Mouse (Mus musculus): ENCODE data around the gene Fbn1.

Gene Fbn1

DNA sequence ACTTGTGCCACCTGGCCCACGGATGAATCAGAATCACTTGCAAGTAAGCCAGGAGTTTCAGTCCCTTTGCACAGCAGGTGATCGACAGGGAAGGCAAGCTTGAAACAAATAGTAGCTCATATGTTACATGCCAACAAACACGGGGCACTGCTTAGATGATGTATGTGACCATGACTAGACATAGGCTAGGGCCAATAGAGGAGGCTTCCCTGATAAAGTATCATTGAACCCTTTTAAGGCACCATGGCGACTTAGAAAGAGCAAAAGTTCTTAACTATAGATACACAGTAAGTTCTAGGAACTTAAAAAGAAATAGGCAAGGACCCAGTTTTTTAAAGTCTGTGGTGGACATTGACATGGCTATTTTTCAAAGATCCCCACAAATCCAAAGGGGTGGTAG, at the start of gene Fbn1:
TSS of gene Fbn1 (minus strand) at position 101 of the 400 bp plus-strand sequence.
- no peak for DNase-seq

DNA sequence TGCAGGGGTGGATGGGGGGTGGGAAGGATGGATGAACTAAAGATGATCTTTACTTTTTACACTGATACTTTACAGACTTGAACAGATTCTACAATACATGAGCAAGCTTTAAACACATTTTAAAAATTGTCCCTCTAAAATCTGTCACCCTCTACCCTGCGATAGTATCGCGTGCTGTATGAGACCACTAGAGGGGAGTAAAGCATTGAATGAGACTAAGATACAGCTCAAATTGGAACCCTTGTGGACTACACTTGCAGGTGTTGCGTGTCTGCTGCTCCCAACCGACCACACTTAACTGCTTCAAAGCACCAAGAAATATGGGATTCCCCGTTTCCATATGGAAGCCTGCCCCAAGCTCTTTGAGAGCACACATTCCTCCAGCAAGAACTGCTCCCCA, 48.0 kb upstream of the Fbn1 start:
- DNase-seq, result no peak

DNA sequence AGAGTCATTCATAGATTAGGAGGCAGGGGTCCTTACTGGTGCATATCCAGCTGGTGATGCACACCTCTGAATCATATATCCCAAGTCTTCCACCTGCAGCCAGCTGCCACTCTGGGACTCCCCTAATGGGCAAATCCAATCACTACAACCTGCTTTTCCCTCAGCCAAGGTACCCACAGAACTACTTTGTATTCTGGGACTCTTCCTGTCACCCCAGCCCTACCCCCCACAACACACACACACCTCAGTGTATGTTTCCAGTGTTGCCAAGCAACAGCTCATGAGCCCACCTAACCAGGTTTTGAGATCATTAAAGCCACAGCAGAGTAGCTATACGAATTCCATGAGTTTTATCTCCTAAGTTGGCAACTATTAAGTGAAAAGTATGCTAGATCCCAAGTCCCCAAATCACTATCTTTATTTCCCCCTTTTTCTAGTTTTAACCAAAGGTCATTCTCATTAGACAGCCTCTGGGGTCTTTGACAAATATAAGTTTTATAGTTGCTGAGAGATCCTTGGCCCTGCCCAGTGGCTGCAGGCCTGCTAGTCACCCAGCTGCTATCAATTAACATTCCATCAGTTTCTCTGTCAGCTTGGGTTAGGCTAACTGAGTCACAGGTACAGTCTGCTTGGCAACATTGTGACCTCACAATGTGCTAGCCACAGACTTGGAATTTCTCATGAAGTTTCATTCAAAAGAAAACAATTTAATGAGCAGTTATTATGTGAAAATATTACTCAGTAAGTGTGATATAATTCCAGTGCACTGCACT, 41.2 kb upstream of the Fbn1 start:
- no peak for DNase-seq

DNA sequence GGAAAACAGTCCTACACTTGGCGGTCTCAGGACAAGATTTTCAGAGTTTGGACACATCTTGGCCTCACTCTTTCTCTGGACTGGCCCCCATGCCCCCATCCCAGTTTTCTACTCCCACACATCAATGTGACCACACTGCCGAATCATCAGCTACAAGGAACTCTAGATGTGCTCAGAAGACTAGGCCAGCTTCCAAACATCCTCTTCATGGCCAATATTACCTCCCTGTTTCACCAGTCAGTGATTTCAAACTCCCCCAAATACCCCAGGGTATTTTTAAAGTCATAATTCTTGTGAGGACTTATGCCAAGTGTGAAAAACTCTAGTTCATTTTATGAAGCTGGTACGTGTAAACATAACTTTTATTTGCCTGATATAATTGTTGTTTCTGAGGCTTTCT, 37.2 kb upstream of the Fbn1 start:
- DNase-seq, result no peak

DNA sequence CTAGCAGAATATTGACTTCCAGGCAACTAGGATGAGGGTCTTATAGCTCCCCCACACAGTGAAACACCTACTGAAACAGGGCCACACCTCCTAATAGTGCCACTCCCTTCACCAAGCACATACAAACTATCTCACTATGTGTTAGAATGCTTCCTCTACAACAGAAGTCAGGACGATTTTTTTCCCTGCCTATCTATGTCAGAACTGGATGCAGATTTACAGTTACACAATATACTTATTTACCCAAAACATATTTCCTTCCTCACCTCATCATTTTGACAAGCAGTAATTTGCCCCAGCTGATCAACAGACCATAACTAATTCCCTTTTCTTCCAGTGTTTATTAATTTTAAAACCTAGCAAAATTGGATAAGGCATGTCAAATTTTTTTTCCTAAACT, 35.9 kb upstream of the Fbn1 start:
- no peak for DNase-seq

DNA sequence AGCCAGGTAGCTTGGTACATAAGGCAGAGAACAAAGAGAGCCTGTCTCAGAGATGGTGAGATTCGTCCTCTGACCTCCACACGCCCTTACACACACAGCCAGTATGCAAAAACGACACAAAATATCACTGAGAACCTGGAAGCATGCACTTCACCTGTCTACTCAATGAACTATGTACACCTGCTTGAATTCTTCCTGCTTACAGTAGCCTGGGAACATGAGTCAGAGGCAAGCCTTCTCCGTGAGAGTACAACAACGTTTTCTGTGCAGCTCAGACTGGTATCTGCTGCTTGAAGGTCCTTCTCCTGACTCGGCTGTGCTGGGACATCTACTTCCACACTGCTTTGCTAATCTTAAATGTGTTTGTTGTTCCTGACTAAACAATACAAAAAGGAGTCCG, 33.7 kb upstream of the Fbn1 start:
- DNase-seq, result no peak

DNA sequence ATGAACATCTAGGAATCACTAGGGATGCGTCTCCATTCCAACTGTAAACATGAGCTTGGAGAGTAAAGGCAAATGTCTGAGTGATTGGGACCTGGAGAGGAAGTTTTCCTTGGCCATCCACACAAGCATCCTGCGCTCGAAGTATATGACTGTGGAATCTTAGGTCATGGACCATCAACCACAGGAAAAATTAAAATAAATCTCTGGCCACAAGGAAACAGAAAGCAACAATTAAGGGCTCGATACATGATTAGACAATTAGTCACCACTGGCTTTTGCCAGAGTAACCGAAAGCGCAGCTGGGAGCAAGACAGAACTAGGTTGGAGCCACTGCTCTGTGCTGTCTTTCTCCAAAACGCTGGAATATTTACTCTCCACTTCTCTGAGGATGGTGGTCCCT, 32.8 kb upstream of the Fbn1 start:
- DNase-seq, result no peak

DNA sequence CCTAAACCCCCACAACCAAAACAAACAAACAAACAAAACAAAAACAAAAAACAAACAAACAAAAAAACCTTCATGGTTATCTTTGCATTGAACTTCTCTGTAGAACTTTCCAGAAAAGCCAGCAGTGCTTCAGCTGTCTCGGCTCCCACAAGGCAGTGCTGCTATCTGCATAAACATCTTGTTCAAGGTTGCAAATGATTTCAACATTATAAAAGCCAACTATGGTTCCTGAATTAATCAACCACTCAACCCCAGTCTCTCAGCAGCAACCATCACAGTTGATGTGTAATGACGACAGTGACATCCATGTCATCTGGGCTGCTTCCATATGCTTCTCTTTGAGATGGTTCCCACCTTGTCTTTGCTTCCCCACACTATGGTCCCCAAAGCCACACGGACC, 31.8 kb upstream of the Fbn1 start:
- no peak for DNase-seq

DNA sequence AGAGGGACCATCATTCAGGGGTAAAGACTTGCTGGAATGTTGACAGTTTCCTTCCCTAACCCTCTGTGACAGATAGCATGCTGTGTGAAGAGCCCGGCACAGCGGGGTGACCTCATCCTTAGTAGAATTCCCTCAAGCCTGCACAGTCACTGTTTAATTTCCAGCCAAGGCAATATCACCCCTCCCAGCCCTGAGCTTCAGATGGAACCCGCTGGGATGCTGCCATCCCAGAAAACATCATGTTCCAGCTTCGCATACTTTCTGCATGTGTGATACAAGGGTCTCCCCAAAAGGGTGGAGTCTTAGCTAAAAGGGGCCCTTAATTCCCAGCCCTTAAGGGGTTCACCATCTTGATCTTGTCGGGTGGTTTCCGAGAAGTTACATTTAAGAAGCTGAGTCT, 22.9 kb upstream of the Fbn1 start:
- DNase-seq, result no peak

DNA sequence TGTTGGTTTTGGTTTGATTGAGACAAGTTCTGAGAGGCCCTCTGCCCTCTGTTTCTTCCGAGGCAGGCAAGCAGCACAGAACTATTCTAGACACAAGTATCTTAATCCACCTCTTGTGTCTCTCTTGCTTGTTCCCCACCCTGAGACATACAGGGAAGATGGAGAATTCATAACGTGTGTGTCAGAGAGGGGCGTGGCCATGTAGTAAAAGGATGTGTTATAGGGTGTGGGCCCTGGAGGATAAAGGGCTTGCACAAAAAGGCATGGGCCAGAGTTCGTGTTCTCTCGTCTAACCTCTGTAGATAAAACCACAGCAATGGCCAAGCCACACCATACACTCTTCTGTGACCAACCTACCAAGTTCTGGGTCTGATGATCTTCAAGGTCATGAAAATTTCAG, 18.8 kb upstream of the Fbn1 start:
- no peak for DNase-seq

DNA sequence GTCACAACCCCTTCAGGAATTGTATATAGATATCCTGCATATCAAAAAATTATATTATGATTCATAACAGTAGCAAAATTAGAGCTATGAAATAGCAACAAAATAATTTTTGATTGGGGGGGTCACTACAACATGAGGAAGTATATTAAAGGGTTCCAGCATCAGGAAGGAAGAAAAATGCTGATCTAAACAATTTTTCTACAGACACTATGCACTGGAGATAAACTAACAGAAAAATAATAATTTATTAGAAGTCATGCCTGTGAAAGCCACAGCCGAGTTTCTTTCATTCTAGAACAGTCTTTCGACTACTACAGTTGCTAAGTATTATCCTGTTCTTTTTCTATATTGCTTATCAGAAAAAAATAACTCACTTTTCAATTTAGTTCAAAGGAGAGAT, 17.7 kb upstream of the Fbn1 start:
- DNase-seq, result no peak

DNA sequence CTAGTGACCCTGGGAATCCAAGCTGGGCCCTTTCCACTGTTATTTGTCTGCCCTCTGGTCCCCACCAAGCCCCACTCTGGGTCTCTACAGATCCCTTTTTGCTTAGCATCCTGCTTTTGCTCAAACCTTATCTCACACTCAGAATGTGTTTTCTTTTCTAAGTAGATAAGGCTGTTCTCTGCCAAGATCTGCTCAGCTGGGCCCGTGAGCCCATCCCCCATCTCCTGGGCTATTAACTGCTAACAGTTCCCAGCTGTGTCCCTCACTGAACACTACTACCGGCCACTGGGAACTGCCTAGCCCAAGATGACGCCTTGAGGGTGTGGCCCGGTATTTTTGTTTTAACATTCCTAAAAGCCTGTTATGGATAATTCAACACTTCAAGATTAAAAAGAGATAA, 8.8 kb upstream of the Fbn1 start:
- peak; percentile 44 for DNase-seq

DNA sequence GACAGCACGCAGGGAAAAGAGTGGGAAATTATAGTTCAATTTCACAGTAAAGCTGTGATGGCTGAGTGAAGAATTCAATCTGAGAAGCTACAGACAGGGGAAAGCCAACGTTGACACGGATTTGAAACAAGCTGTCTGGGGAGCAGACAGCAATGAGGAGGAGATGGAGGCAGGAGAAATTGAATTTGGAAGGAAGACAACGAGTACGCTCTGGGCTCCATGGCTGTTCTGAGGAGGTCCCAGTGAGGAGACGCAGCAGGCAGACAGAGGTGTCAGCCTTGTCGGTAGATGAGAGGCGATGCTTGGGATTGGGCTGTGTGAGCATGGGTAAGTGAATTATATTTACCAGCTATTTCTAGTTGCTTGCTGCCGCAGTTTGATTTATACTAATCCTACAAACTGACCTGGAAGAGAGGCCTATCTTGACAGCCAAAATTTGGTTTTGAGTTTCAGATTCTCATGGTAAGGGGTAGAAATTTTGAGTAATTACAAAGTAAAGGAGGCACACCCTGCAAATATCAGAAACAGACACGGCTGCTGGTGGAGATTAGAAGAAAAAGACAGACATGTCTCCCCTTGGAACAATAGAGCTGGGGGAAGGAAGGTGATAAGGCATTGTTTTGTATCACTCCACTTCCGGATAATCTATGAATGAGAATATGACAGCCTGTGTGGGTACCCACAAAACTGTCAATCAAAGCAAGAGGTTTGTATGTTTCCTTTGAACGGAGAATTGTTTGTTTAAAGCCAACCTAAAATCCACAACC, 7.7 kb upstream of the Fbn1 start:
- DNase-seq, result no peak

DNA sequence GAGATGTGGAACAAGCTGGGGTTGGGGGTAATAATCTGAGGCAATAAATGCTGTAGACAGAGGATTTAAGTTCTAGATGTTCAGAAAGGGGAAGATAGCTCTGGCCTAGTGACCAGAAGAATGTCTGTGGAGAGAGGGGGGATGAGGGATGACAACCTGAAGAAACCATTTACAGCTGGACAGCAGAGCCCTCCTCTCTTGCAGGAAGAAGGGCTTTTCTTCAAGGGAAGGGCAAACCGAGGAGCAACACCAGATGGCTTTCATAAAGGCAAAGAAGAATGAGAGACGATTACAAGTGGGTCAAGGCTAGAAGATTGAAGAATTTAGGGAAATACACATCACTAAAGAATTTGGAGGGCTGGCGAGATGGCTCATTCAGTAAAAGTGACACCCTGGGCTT, 6.6 kb upstream of the Fbn1 start:
- no peak for DNase-seq

DNA sequence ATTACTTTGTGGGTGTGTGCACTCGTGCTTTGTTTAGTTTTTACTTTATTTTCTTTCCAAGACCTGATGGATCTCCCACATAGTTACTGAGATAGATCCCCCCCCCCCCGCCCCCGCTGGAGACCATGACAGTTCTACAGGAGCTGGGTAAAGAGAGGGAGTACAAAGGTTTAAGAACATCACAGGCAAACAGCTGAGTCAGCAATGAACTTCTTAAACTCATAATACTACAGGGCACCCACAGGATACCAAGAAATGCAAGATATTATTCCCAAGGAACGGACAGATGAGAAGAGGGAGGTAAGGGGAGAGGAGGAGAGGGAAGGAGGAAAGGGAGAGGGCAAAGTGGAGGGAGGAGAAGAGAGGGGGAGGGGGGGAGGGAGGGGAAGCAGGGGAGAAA, 4.8 kb upstream of the Fbn1 start:
- DNase-seq, result no peak

DNA sequence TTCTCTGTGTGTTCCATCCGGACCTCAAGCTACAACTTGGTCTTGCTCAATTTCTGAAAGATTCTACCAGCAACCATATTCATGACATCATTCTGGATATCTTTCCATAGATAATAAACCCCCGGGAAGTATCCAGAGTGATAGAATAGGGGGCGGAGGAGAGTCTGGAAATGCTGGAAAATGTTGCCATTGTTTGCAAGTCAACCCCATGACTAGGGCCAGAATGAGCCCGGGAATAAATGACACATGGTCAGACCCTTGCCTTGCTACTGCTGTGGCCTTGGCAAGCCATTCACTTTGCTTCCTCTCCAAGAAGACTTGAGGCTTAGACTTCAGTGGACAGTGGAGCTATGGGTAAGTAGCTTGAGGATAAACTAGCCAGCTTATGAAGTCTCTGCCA, 4.1 kb upstream of the Fbn1 start:
- no peak for DNase-seq

DNA sequence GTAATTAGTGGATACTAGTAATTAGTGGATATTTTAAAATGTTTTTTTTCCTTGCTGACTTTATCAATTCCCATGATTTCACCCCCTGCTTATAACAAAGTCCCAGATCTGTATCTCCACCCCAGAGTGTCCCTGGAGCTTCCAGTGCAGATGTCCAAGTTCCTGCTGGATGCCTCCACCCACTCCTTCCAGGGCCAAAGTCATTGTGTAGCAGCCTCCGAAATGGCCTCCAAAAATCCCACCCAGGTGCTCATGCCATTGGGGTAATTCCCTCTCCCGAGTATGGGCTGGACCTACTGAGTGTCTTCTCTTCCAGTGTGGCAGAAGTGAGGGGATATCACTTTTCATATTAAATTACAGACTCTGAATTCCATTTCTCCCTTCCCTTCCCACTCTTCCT, 3.0 kb upstream of the Fbn1 start:
- no peak for DNase-seq

DNA sequence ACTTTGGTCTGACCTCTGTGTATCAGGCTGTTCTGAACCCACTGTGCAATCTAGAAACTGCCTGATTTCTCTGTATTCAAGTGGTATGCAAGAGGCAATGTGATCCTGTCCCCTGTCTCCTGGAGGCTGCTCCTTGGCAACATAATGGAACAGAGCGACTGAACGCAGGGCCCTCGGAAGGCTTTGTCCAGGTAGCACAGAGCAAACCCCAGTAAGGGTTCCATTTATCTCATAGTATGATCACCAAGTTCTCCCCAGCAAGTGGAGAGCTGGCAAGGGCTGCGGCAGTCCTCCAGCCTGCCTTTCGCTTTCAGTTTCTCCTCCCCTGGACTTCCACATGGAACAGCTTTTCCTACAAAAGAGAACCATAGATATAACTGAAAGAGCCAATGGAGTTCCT, 588 bp upstream of the Fbn1 start:
- no peak for DNase-seq

DNA sequence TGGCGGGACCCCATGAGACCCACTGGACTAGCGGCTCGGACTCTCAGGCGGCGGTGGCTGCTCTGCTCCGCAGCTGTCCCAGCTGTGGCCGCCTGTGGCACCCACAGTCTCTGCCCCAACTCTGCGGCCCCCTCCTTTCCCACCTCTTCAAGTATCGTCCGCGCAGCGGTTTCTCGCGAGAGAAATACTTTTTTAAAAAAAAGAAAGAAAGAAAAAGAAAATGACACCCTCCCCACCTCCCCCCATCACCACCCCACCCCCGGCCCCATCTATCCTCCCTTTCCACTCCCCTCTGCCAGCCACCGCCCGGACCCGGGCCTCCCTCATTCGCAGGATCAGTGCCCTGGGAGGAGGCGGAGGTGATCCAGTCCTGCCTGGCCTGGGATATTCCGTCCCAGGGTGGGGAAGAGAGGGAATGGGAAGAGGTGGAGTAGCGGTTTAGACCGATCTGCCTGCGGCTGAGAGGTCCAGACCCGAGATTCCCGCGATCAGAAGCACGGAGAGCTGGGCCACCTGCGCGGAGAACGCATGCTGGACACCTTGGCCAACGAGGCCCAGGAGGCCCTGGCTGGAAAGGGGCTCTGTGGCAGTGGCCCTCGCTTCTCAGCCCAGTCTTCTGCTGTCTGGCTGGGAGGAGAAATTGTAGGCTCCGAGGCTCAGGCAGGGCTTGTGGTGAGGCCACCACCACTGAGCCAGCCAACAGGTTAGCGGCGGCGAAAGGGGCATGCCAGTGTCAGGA, 1.3 kb downstream of the Fbn1 start:
- no peak for DNase-seq

DNA sequence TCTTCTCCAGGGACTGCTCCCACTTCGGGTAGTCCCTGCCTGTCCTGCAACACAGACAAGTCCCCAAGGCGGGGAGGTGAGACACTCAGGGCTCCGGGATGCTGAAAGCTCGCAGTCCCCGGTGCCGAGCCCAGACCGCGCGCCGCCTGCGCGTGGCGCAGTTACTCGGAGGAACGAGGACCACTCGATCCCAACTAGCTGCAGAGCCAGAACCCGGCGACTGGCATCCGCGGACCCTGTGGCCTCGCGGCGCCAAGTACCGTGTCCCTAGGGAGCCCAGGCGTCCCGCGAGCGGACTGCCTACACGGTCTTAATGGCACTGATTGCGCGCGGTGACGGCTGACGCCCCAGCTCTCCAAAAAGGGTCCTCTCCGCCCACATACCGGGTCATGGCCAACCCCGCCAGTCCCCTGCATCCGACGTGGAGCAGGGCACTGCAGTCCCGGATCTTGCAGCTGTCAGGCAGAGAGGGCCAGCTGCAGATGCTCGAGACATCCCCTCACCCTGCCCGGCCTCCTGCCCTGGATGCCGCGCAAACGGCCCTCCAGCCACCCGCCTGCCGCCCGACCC, 2.0 kb downstream of the Fbn1 start:
- no peak for DNase-seq

DNA sequence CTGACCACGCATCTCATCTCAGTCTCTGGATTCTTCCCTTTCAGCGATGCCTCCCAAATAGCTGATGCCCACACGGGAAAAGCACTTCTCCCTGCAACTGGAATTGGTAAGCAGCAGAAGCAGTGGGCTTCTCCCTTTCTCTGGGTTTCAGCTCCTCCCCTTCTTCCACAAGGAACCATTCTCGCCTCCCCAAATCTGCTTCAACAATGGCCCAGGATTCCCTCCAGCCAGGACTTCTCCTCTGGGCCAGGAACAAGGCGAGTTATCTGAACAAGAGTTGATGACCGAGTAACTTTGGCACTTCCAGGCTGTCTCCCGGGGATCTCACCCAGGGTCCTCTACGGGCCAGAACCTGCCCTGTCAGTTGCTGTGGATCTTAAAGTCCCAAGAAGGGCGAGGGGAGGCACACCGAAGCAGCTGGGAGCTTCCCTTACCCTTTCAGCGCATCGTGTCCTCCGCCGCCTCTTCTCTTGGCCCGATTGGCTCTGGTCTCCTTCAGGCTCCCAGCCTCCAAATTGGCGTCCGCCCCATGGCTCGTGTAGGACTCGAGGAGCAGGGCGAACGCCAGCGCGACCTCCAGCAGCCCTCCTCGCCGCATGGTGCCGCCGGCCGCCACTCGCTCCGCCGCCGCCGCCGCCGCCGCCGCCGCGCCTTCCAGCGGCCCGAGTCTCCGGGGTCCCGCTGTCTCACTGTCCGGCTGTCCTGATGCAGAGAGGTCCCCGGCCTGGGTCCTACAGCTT, 2.6 kb downstream of the Fbn1 start, which contains the start of gene Gm9913:
TSS of gene Gm9913 (plus strand) at position 84 of the 740 bp plus-strand sequence.
- no peak for DNase-seq

DNA sequence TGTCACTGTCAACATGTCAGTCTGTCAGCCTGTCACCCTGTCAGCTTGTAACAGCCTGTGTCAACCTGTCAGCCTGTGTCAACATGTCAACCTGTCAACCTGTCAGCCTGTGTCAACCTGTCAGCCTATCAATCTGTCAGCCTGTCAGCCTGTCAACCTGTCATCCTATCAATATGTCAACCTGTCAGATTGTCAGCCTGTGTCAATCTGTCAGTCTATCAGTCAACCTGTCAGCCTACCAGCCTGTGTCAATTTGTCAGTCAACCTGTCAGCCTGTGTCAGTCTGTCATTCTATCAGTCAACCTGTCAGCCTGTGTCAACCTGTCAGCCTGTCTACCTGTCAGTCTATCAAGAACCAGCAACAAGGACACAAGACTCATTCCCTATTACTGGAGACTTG, 6.3 kb downstream of the Fbn1 start:
- DNase-seq, result no peak

DNA sequence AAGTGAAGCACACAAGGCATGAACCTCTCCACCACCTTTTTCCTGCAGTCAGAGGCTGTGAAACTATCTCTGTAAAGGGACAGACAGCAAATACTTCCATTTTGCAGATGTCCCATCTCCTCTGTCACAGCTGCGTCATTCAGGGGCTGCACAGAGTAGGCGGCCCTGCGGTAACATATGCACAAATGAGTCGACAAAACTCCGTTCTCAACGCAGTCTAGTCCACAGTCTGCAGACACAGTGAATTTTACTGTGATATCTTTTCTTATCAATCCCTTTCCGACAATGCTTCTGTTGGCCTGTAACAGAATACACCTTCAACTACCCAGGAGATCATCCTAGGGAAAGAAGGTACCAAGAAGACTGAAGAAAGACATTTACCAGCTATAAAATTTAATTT, 9.6 kb downstream of the Fbn1 start:
- DNase-seq, result no peak
